Mouse (Mus musculus) adipocyte (in vitro differentiated cells): ENCODE measurements around the gene Mrpl42.

Experiments
- DNase-seq: peaks from one replicate; pipeline ENCODE4 v3.0.0-alpha.2; 2016; ENCODE audit warnings: low spot score

The Mrpl42 gene

GRCm38 (mm10) chr10:95515293-95515931 lies 13.7 kb upstream of the Mrpl42 start:
- peak; percentile 50 for DNase-seq

- peak; percentile 95 for DNase-seq
Observed at GRCm38 (mm10) chr10:95514656-95515292, 13.0 kb upstream of the Mrpl42 start, which contains the start of gene Ube2n. Gene Ube2n, plus strand, starts transcription at chr10:95515145.

GRCm38 (mm10) chr10:95513768-95514556 lies 12.2 kb upstream of the Mrpl42 start:
- no peak for DNase-seq

GRCm38 (mm10) chr10:95512635-95513034 lies 10.9 kb upstream of the Mrpl42 start:
- DNase-seq = no peak

- no peak for DNase-seq
Observed at GRCm38 (mm10) chr10:95509263-95509662, 7.5 kb upstream of the Mrpl42 start.

- peak; percentile 24 for DNase-seq
Observed at GRCm38 (mm10) chr10:95508793-95509192, 7.1 kb upstream of the Mrpl42 start.

- no peak for DNase-seq
Observed at GRCm38 (mm10) chr10:95508126-95508525, 6.4 kb upstream of the Mrpl42 start.

- DNase-seq = no peak
Observed at GRCm38 (mm10) chr10:95504341-95504740, 2.6 kb upstream of the Mrpl42 start.

- DNase-seq = no peak
Observed at GRCm38 (mm10) chr10:95503443-95504235, 1.9 kb upstream of the Mrpl42 start.

GRCm38 (mm10) chr10:95501033-95501432 lies 707 bp downstream of the Mrpl42 start:
- no peak for DNase-seq

GRCm38 (mm10) chr10:95494268-95494667 lies 7.5 kb downstream of the Mrpl42 start:
- no peak for DNase-seq

GRCm38 (mm10) chr10:95489653-95490052 lies 12.1 kb downstream of the Mrpl42 start:
- peak; percentile 46 for DNase-seq

- DNase-seq = no peak
Observed at GRCm38 (mm10) chr10:95477516-95477915, 24.2 kb downstream of the Mrpl42 start.

- DNase-seq = peak; percentile 89
Observed at GRCm38 (mm10) chr10:95475923-95476322, 25.8 kb downstream of the Mrpl42 start.

- DNase-seq = no peak
Observed at GRCm38 (mm10) chr10:95471889-95472547, 29.7 kb downstream of the Mrpl42 start.

- no peak for DNase-seq
Observed at GRCm38 (mm10) chr10:95471186-95471585, 30.6 kb downstream of the Mrpl42 start.

GRCm38 (mm10) chr10:95468894-95469293 lies 32.8 kb downstream of the Mrpl42 start:
- no peak for DNase-seq

GRCm38 (mm10) chr10:95465485-95465896 lies 36.2 kb downstream of the Mrpl42 start:
- DNase-seq = no peak

- no peak for DNase-seq
Observed at GRCm38 (mm10) chr10:95464527-95464926, 37.2 kb downstream of the Mrpl42 start.

- DNase-seq = no peak
Observed at GRCm38 (mm10) chr10:95462231-95462630, 39.5 kb downstream of the Mrpl42 start.

- peak; percentile 29 for DNase-seq
Observed at GRCm38 (mm10) chr10:95461053-95461553, 40.6 kb downstream of the Mrpl42 start.
